Mouse (Mus musculus) heart, postnatal 0 days (tissue): Measurements from ENCODE around the gene Otulin.

Source experiments
- CTCF ChIP-seq: IDR thresholded peaks from 2 replicates; pipeline ENCODE4 v1.5.1; 2016; ENCODE audit warnings: antibody characterized with exemption, control low read depth, low read depth
- EP300 ChIP-seq: IDR thresholded peaks from 2 replicates; pipeline ENCODE4 v1.6.1; 2016; ENCODE audit warnings: antibody characterized with exemption, low read depth

DNA sequence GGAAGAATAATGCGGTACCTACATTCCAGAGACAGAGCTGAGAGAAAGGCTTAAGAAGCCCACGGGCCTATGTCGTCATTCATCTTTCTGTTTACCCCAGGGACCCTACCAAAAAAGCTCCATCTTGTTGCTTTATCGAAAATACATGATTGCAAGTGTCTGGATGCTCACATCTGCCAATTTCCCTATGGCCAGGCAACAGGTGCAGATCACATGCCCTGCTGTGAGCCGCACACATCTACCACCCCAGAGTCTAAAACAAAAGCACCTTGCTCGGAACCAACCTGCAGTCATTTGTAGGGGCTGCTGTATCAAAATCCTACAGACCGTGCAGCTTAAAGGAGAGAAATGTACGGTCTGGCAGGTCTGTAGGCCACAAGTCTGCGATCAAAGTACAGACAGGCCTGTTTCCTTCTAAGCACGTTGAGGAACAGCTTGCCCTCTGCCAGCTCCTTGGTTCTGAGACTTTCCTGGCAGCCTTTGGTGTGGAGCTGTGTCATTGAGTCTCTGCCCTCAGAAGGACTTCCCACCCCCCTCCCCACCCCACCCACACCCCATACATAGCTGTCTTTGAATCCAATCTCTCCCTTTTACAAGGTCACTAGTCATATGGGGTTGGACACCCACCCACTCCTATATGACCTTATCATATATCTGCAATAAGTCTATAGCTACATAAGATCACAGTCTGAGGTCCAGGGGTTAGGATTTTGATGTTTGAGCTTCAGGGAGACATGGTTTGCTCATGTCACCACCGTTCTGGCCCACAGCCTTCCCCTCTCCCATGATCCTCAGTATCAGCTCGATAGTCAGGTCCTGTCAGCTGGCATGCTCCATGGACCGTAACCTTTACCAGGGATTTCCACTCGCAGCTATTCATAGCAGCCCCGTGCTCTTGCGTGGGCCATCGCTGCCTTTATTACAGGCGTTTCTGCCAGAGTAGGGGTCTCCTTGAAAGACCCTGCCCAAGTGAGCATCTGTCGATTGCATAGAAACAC lies 79.1 kb downstream of the Otulin start:
- TF ChIP-seq CTCF (no peak), EP300 (no peak)
